Mouse (Mus musculus): ENCODE results near the gene Magi1.

Gene Magi1

GRCm38 (mm10) chr6:94283318-94284061, at the start of gene Magi1:
Gene Magi1, minus strand, starts transcription at chr6:94283917.
- DNase-seq (ENCODE audit: low read depth, low spot score) = peak; percentile 30

DNA sequence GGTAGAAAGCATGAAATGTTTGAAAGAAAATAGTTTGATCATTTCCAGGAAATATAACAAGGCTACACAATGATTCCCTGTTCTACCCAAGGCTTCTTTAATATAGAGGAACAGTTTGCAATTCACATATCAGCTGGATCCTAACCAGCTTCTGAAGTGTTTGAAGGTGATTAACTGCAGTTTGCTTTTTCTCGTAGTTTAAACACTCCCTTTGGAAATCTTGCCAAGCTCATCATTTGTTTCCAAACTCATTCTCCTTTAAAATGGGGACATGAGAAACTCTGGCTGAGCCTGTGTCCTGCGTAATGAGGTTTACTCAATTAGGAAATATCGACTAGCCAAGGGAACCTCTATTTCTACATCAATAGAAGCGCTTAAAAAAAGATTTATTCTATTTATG, 43.4 kb upstream of the Magi1 start:
- no peak for DNase-seq (ENCODE audit: low read depth, low spot score)

DNA sequence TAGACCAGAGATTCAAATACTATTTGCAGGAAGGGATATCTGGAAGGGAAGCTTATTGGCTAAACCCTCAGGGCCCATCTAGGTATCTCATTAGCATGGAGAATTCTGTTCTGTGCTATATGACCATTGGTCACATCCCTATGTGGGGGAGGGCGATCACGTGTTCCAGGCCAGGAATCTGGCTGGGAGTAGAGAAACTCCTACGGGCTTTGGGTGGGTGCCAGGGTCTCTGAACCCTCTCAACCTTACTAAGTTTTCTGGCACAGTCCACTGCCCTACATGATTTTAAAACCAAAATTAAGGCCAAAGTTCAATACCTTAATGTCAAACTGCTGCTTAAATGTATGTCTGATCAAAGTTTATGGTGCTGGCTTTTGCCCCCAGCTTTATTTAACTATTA, 33.2 kb upstream of the Magi1 start:
- no peak for DNase-seq (ENCODE audit: low read depth, low spot score)

GRCm38 (mm10) chr6:94312285-94312684, 28.6 kb upstream of the Magi1 start:
- DNase-seq (ENCODE audit: low read depth, low spot score) = no peak

- no peak for DNase-seq (ENCODE audit: low read depth, low spot score)
Measured at GRCm38 (mm10) chr6:94308498-94308897, 24.8 kb upstream of the Magi1 start.

- DNase-seq (ENCODE audit: low read depth, low spot score) = no peak
Measured at GRCm38 (mm10) chr6:94303512-94303911, 19.8 kb upstream of the Magi1 start.

GRCm38 (mm10) chr6:94301804-94302203, 18.1 kb upstream of the Magi1 start:
- DNase-seq (ENCODE audit: low read depth, low spot score) = no peak

DNA sequence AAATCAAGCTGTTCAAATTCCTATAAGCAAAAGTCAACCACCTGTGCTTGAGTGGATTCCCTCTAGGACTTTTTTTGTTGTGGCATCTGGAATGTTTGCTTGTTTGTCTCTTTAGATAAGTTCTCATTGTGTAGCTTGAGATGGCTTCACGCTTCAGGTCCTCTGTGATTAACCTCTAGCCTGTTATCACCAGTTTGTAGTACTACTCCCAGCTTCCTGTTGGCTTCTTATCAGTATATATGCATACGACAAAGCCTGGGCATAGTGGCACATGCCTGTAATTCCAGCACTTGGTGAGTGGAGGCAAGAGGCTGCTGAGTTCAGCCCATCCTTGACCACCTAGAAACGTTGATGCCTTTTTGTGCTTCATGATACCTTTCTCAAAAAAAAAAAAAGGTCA, 16.8 kb upstream of the Magi1 start:
- DNase-seq (ENCODE audit: low read depth, low spot score) = no peak

- no peak for DNase-seq (ENCODE audit: low read depth, low spot score)
Measured at GRCm38 (mm10) chr6:94287387-94287786, 3.7 kb upstream of the Magi1 start.

GRCm38 (mm10) chr6:94286555-94286954, 2.8 kb upstream of the Magi1 start:
- DNase-seq (ENCODE audit: low read depth, low spot score) = no peak

GRCm38 (mm10) chr6:94284089-94284825, 540 bp upstream of the Magi1 start:
- DNase-seq (ENCODE audit: low read depth, low spot score) = no peak

DNA sequence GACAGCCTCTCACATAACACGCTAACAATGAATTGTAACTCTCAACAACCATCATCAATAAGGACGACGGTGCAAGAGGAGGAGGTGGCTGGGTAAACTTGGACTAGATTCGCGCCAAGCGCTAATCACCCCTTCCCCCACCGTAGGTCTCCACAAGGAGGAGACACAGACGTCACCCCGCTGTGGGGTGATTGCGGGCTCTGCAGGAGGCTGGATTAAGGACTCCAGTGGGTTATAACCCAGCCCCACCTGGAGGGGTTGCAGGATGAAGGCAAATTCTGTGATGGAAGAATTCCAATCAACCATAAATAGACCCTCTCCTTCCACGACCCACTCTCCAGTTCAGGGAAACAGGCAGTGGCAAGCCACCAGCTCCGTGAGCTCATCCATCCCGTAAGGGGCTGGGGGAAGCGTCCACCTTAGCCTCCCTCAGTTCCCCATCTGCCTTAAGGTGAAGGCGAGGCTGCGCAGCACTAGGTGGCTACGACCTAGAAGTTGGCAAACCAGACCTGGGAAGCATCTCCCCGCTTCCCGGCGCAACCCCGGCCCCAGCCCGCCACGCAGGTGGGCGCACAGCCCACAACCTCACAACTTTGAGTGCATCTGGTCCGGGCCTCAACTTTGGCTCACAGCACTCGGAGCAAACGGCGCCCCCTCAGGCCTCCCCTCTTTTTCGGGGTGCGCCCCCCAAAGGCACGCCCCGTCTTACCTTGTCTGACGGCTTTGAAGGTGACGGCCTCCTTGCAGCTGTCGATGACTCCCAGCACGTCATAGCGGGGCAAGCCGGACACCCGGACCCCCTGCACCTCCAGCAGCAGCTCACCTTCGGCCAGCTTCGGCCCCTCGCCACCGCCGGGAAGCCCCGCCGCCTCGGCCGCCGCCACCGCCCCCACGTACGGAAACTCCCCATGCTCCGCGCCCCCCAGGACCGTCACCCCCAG, 1.1 kb downstream of the Magi1 start:
- DNase-seq (ENCODE audit: low read depth, low spot score) = no peak

DNA sequence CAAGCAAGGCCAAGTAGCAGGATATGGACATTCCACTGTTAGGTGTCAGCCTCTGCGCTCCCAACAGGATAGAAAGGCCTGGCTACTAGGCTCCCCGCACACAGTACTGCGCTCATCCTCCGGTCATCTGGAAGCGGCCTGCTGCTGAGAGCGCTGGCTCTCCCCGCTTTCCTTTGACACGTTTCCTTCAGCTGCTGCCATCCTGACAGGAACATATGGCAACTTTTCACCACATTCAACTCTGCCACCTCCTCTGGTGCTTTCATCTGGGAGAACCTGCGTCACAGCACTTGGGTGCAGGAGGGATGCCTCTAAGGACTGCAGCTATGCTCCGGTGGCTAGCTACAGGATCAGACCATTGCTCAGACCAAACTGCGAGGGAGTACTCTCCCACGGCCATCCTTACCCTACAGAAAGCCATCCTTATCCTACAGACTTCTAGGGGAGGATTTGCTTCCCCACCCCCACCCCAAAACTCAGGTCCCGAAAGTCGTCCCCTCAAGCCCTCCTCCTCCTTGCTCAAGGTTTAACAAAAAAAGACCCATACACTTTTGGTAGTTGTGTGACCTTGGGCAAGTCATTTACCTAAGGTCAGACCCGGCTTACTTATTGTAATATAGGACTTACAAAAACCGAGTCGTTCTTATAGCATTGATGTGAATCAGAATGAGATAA, 2.0 kb downstream of the Magi1 start:
- no peak for DNase-seq (ENCODE audit: low read depth, low spot score)

DNA sequence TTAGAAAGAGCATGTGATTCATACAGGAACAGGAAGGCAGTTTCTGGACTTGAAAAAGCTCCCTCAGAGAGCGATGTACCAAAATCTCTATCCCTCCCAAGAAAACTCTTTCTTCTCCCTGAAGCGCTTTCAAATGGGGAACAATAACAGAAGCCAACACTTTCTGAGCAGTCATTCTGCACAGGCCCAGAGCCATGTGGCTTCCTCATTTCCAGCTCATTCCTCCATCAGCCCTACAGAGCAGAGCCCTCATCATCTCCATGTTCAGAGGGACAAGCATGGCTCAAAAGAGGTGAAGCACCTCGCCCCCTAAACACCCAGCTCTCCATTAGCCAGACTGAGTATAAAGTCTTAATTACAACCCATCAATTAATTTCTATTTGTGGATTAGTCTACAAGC, 9.8 kb downstream of the Magi1 start:
- DNase-seq (ENCODE audit: low read depth, low spot score) = no peak

GRCm38 (mm10) chr6:94270001-94270400, 13.7 kb downstream of the Magi1 start:
- DNase-seq (ENCODE audit: low read depth, low spot score) = no peak

DNA sequence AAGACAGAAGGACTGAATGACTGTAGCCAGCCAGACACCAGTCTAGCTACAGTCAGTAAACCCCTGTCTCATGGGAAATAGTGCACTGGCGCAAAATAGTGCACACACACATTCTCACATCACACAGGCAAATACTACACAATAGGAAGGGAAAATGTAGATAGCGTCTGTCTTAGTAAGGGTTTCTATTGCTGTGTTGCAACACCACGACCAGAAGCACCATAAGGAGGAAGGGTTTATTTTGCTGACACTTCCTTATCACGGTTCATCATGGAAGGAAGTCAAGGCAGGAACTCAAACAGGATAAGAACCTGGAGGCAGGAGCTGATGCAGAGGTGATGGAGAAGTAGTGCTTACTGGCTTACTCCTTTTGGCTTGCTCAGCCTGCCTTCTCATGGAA, 14.5 kb downstream of the Magi1 start:
- DNase-seq (ENCODE audit: low read depth, low spot score) = no peak

GRCm38 (mm10) chr6:94265244-94265935, 18.3 kb downstream of the Magi1 start:
- DNase-seq (ENCODE audit: low read depth, low spot score) = no peak

GRCm38 (mm10) chr6:94264183-94264941, 19.4 kb downstream of the Magi1 start:
- DNase-seq (ENCODE audit: low read depth, low spot score) = no peak

DNA sequence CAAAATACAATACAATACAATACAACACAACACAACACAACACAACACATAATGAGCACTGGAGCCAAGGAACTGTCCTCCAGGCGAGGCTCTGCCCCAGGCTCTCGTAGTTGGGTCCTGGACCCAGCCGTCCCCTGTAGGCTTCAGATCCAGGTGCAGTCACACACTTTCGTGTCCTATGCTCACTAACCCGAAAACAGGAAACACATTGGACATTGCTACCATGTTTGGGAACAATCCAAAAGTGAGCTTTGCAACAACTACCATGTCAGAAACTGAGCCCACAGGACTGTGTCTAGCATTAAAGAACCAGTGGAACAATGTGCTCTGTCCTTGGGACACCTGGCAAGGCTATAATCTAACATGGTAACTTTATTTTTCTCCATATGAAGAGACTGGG, 22.9 kb downstream of the Magi1 start:
- no peak for DNase-seq (ENCODE audit: low read depth, low spot score)

DNA sequence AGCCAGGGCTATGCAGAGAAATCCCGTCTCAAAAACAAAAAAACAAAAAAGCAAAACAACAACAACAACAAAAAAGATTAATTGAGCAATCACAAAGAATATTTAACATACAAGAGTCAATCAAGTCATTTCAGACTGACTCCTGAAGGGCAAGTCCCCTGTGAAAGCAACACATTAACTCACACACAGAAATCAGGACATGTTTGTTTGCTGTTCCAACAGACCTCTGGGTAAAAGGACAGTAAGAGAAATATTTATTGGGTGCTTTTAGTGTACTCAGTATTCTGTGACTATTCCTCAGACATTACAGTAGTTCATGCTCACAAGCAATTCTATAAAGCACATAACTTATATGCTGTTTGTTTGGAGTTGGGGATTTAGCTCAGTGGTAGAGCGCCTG, 23.7 kb downstream of the Magi1 start:
- no peak for DNase-seq (ENCODE audit: low read depth, low spot score)
